Mouse (Mus musculus) left cerebral cortex, adult 11 months (tissue): ENCODE results near the gene Ccnb1ip1.
A peak's percentile ranks its signal among the peaks of the same experiment; 100 is the strongest.
"Not testable (repeated sequence)": the region's sequence is repeated elsewhere in the genome, so short reads cannot be mapped to it uniquely, and the experiment has no call there.

ENCODE experiments used
- DNase-seq: peaks from one replicate; pipeline ENCODE4 v3.0.0; 2022; ENCODE audit warnings: low spot score

Gene Ccnb1ip1

DNA sequence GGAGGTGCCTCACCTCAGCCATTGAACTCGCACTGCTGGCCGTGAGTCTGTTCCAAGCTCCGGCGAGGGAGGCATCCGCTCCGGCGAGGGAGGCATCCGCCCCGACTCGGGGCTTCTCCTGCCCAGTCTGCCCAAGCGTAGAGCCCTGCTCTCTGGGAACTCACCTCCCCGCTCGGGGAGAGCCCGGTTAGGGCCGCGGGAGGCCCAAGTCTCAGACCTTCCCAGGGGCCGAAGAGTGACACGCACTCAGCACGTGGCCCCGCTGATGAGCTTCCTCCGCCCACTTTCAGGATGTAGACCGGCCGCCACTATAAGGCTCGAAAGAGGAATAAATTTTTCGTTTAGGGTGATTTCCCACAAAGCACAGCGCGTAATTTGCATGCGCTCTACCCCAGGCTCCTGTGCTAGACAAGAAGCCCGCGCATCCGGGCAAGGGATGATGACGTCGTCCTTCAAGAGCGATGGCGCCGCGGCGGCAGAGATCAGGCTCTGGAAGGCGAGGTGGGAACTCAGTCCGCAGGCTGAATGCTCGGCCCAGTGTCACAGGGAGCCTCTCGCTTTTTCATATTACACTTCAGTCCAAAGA lies at the start of gene Ccnb1ip1, which contains the start of gene Parp2:
TSS of gene Ccnb1ip1 (minus strand) at position 246 of the 586 bp plus-strand sequence.
TSS of gene Parp2 (plus strand) at position 355 of the 586 bp plus-strand sequence.
- peak; percentile 97 for DNase-seq

- DNase-seq = no peak
Measured at GRCm38 (mm10) chr14:50855788-50856187, 48.3 kb upstream of the Ccnb1ip1 start.

- DNase-seq = no peak
Measured at GRCm38 (mm10) chr14:50837236-50837635, 29.7 kb upstream of the Ccnb1ip1 start.

DNA sequence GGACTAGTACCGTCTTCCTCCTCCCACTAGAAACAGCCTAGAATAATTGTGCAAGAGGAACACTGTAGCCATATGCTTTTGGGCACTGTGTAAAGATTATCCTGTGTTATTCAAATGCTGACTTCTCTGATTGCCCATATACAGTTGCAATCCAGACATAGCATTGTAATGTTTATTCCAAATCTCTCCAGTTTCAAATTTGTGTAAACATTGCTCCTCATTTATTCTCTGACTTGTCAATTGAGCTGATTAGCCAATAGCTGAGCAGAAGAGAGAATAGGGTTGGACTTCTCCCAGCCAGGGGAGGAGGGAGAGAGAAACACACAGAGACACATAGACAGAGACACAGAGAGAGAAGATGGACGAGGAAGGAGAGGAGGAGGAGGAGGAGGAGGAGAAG lies 26.9 kb upstream of the Ccnb1ip1 start:
- no peak for DNase-seq

DNA sequence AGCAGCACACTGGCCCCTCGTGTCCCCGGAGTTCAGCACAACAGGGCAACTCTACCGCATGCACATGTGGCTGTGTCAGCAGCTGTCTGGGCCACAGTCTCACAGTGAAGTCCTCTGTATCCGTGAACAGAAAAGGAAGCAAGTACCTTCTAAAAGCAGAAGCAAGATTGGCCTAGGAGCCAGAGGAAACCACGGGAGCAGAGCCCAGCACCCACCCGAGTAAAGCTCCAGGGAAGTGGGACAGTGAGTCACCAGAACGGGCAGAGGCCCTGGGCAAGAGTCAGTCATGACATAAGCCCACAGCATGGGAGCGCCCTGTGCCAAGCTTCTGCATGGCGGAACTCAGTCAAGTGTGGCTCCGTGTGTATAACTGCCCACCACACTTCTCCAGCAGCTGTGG lies 26.4 kb upstream of the Ccnb1ip1 start:
- peak; percentile 14 for DNase-seq

DNA sequence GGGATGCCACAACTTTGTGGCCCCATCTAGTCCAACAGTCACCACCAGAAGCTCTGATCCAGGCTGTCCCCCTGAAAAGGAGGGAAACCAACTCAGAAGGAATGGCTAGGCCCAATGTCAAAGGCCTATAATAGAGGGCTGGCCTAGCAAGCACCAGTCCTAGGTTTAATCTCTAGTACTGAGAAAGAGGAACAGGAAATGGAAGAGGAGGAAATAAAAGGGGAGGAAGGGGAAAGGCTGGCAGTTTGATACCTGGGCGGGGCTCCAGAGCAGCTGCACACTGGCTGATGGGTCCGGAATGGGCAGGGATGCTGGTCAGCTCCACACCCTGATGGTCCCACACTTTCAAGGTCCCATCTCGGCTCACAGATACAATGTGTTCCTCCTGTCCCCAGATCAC lies 22.3 kb upstream of the Ccnb1ip1 start:
- DNase-seq = no peak

GRCm38 (mm10) chr14:50826579-50826978 lies 19.0 kb upstream of the Ccnb1ip1 start:
- DNase-seq = no peak

- no peak for DNase-seq
Measured at GRCm38 (mm10) chr14:50824219-50824618, 16.7 kb upstream of the Ccnb1ip1 start.

DNA sequence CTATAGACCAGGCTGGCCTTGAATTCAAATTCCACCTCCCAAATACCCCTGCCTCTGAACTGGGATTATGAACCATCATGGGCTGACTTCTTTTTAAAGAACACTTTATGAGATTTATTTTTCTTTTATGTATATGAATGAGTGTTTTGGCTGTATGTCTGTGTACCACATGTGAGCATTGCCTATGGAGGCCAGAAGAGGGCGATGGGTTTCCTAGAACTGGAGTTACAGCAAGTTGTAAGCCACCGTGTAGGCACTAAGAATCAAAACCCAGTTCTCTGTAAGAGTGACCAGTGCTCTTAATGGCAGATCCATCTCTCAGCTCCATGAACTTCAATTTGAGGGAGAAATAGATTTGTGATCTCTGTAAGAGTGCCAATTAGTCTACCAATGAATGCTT lies 15.7 kb upstream of the Ccnb1ip1 start:
- no peak for DNase-seq

- no peak for DNase-seq
Measured at GRCm38 (mm10) chr14:50813060-50813459, 5.5 kb upstream of the Ccnb1ip1 start.

GRCm38 (mm10) chr14:50806469-50806868 lies 1.1 kb downstream of the Ccnb1ip1 start:
- DNase-seq = not testable (repeated sequence)

GRCm38 (mm10) chr14:50804683-50805082 lies 2.8 kb downstream of the Ccnb1ip1 start:
- DNase-seq = no peak

DNA sequence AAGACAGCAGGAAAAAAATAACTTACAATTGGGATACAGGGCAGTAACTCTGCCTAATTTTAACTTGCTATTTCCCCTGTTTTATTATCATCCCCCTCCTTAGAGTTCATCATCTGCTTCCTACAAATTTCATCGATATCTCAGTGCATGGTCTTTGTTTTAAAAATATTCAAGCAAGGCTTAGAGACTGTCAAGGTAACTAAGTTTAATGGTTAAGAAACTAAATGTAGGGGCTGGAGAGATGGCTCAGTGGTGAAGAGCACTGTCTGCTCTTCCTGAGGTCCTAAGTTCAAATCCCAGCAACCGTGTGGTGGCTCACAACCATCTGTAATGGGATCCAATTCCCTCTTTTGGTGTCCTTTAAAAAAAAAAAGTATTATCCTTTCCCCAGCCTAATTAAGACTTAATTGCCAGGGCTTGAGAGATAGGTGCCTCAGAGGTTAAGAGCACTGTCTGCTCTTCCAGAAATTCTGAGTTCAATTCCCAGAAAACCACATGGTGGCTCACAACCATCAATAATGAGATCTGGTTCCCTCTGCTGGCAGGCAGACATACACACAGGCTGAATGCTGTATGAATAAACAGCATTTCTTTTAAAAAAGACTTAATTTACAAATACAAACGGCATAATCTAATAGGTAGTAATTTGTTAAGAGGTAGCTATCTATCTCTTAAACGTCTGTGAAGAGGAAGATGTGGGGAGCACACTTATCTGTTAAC lies 4.5 kb downstream of the Ccnb1ip1 start:
- DNase-seq = no peak

- no peak for DNase-seq
Measured at GRCm38 (mm10) chr14:50802441-50802840, 5.1 kb downstream of the Ccnb1ip1 start.

- DNase-seq = no peak
Measured at GRCm38 (mm10) chr14:50799502-50800259, 7.9 kb downstream of the Ccnb1ip1 start.

DNA sequence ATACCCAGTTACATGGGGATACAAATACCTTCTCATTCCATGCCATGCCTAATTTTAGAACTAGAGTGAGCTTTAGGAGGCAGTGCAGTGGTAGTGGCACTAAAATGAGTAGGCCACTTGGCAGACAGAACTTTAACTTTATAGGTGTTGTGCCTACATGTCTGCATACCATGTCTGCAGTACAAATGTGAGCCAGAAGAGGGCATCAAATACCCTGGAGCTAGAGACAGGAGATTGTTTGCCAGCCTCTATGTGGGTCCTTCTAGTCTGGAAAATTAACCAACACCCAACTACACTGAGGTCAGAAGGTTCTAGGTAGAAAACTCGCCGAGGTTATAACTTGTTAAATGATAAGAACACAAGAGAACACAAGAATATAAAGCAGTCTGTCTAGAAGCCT lies 9.0 kb downstream of the Ccnb1ip1 start:
- no peak for DNase-seq

GRCm38 (mm10) chr14:50796464-50796863 lies 11.1 kb downstream of the Ccnb1ip1 start:
- DNase-seq = no peak

- DNase-seq = no peak
Measured at GRCm38 (mm10) chr14:50795965-50796364, 11.6 kb downstream of the Ccnb1ip1 start.

DNA sequence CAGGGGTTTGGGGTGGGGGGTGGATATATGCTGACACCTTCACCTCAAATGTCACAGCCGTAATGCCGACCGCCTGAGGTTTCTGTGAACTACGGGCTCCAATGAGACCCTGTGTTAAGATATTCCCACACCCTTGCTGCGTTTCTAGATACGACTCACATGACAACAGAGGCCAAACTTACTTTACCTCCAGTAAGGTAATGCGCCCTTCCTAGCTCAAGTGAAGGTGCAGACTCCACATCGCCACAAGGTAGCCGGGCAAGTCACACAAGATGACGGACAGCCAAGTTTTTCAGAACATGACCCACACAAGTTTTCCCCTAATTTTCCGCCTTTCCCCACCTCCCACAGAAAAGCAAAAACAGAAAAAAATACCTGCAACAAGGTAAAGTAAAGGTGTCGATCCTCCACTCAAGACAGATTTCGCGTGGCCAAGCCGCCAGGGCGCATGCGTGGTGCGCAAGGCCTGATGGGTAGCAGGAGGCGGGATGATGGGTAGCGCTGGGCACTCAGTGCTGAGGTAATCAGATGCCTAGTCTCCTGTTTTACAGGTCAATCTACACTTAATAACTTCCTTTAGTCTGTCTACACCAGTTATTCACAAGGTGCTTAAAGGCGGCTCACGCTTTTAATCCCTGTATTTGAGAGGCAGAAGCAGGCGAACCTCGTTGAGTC lies 12.1 kb downstream of the Ccnb1ip1 start:
- DNase-seq = no peak

GRCm38 (mm10) chr14:50788157-50788556 lies 19.4 kb downstream of the Ccnb1ip1 start:
- no peak for DNase-seq

- peak; percentile 75 for DNase-seq
Measured at GRCm38 (mm10) chr14:50785251-50785637, 22.3 kb downstream of the Ccnb1ip1 start, which contains the start of gene Ttc5. Gene Ttc5, minus strand, starts transcription at chr14:50785519.
